Mouse (Mus musculus) kidney, postnatal 10 days (tissue): ENCODE measurements around the gene Nanos3.

Experiments
- DNase-seq: peaks from one replicate; pipeline ENCODE4 v3.0.0; 2021; ENCODE audit warnings: mixed read lengths

Nanos3 gene

GRCm38 (mm10) chr8:84185117-84185516 is at the start of gene Nanos3:
TSS of gene Nanos3 (minus strand) at chr8:84185217.
- no peak for DNase-seq

DNA sequence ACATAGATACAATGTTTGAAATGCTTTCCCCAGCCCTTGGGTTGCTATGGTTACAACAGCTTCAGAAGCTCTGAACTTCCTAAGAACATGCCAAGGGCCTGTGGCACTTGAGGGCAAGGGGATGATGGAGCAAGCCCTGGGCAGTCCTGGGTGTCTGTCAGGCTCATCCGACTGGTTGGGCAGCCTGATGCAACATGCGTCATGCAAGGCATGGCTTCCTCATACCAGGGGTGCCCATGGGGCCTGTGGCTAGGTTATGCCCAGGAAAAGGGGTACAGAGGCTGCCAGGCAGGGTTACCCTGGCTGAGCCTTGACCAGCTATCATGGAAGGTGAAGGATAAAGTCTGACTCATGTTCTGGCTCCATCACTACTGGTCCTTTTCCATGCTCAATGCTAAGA is 48.0 kb upstream of the Nanos3 start:
- DNase-seq: no peak

DNA sequence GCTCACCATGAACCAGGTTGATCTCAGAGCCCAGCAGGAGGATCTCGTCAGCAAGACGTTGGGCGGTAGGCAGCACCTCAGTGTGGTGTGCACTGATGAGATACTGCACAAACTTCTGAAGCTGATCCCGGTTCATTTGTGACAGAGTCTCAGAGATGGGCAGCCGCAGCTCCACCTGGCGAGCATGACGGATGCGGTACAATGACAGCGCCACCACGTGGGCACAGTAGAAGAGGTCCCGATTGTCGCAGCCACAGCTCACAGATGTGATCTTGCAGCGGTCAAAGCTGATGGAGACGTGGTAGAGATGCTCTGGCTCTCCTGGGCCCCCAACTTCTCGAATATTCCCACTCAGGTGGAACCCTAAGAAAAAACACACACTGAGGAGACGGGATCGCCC is 45.7 kb upstream of the Nanos3 start:
- DNase-seq: peak; percentile 32

DNA sequence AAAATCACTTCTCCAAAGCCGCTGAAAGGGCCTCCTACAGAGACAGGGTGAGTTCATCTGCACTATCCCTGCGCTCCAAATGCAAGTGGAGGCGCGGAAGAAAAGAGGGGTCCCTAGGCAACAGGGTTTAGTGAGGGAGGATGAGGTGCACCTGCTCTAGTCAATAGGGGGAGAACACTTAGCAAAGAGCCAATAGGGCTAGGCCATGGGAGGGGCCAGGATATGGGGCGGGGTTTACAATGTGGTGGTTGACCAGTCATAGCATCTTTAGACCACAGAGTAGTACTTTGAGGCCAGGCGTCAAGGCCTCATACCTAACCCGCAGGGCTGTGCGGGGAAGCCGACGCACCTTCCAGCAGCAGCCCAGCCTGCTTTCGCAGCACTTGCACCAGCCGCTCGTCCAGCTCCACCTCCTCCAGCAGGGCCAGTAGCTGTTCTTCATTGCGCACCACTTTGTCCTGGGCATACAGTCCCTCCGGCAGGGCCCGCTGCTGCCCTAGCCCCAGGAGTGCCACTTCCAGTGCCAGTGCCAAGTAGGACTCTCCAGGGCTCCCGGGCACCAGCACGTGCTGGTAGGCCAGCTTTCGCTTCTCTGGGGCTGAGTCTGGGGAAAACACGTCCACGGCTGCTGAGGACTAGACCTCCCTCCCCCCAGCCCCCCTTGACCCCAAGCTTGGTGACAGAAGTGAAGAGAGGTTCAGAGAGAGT is 38.5 kb upstream of the Nanos3 start:
- DNase-seq: no peak

DNA sequence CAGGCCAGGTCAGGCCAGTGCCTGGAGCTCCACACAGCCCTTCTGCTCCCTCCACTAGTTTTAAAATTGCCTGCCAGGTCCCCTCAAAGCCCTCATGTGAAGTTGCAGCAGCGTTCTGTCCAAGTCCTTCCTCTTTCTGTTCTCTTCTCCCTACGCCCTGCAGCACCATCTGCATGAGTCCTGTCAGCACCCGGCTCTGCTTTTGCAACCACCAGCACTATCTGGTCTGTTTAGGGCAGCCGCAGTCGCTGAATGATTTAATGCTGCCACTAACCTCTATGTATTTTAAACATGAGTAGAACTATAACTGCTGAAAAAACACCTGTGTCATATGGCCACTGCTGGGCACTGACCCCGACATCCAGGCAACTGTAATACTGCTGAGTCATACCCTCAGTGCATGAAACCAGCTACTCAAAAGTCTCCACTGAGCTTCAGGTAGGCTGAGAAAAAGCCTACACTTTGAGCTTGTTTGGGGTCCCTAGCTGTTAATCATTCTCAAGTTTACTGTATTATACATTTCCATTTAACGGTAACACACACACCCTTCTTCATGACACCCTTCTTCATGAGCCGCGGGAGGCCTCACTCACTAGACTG is 37.6 kb upstream of the Nanos3 start:
- no peak for DNase-seq

DNA sequence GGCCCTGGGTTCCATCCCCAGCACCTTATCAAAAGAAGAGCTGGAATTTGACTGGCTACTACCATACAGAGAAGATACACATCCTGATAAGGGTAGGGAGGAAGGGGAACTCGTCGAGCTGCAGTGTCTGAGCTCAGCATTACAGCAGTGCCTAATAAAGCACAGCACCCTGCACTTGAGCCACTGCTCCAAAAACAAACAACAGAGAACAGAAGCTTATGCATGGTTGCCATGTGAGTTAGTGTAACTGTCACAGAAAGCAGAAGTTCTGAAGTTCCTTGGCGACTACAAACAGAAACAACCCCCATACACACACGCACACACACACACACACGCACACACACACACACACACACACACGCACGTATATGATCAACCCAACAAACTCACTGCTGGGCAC is 35.1 kb upstream of the Nanos3 start:
- DNase-seq: no peak

GRCm38 (mm10) chr8:84218143-84218542 is 33.1 kb upstream of the Nanos3 start:
- DNase-seq: no peak

DNA sequence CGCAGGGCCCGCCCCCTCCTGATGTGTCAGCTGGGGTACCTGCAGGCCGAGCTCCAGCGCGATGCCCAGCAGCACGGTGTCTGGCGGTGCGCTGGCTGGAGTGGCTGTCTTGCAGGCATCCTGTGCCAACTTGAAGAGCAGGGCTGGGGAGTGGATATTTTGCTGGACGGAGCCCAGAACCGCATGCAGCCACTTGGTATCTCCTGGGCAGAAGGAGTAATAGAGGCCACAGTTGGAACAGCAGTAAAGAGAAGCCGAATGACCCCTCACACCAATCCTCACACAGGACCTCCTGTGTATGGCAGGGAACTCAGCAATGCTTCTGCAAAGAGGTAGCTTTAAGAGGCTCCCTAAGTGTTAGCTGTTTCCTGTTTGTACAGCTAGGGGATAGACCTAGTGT is 32.2 kb upstream of the Nanos3 start:
- DNase-seq: no peak

DNA sequence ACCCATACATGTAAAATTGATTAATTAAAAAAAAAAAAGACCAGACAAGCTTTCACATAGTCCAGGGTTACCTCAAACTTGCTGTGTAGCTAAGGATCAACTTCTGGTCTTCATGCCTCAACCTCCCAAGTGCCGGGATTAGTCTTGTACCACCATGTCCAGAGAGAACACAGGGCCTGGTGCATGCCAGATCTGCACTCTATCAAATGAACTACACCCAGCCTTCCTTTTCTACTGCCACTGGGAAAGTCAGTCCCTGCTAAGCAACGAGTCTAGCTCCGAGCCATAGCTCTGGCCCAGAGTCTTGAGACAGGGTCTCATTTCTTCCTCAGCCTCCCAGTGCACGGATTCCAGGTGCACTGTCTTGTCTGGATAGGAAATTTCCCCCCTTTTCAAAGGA is 28.3 kb upstream of the Nanos3 start:
- no peak for DNase-seq

DNA sequence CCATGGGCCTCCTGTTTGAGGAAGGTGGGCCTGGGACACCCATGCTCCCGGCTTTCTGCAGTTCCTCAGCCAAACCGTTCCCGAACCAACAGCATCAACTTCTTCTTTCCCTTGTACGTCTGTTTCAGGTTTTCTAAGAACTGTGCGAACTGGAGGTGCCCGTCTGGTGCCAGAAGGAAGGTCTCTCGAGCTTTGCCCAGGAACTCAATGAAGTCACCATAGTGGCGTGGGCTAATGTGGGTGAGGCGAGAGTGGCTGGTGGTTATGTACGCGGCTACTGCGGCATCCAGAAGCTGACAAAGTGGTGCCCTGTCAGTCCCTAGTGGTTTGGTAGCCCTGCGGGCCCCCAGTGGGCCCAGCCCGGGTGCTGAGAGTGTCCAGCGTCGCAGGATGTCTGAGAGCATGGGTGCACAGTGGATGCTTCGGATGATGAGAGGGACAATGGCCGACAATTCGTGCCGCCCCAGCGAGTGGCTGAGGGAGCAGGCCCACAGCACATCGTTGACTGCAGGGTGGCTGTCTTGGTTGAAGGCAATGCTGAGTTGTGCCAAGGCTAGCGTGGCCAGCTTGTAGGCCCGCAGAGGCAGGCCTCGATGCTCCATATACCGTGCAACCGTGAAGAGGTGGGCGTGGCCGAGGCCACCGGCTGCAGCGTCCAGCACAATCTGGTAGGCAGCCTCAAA is 27.0 kb upstream of the Nanos3 start:
- no peak for DNase-seq

DNA sequence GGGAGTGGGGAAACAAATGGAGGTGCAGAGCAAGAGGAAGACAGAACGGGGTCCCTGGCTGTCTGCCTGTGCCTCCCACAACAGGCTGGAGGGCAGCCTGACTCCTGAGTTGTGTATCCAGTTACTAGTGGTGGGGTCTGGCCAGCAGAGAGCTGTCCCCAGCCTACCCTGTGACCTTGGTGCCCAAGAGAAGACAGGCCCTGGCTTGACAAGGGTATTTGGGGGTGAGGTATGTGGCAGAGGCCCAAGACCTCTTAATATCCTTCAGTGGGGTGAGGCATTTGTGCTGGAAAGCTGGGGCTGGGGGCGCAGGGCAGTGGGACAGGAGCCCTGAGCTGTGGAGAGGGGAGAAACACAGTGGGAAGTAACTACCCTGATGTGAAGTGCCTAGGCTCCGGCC is 26.2 kb upstream of the Nanos3 start:
- DNase-seq: no peak

DNA sequence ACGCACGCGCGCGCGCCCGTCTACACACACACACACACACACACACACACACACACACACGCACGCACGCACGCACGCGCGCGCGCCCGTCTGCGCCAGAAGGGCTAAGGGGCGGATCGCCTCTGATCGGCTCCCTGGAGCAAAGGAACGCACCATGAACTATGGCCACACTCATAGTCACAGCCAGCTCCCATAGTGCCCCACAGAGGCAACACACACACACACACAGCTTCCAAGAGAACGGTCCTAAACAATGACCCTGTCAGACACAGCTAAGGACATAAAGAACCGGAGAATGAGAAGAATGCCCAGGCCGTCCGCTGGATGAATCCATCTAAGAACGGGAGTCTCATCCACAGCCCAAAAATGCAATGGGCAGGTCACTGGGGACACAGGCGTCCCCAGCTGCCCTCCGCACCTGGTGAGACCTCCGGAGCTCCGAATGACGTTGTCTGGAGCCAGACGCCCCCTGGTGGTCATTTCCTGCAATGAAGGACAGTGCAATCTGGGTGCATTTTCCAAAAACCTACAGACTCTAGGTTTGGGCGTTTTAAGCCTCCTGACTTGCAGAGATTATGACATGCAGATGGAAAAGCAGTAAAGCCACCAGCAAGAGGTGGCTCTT is 25.3 kb upstream of the Nanos3 start:
- peak; percentile 92 for DNase-seq

GRCm38 (mm10) chr8:84208381-84209380 is 23.7 kb upstream of the Nanos3 start:
- peak; percentile 74 for DNase-seq

- peak; percentile 85 for DNase-seq
Measured at GRCm38 (mm10) chr8:84207811-84208210, 22.8 kb upstream of the Nanos3 start.

DNA sequence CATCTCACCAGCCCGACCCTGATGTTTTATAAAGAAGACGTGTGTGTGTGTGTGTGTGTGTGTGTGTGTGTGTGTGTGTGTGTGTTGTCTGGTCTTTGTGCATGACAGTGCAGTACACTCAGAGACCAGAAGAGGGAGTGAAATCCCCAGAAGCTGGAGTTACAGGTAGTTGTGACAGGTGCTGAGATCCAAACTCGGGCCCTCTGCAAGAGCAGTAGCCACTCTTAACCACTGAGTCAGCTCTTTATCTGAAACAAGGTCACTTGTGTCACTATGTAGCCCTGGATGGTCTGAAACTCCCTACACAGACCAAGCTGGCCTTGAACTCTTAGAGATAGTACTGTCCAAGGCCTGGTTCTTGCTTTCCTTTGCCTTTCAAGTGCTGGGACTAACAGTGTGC is 21.6 kb upstream of the Nanos3 start:
- DNase-seq: no peak

- no peak for DNase-seq
Measured at GRCm38 (mm10) chr8:84205073-84205472, 20.1 kb upstream of the Nanos3 start.

DNA sequence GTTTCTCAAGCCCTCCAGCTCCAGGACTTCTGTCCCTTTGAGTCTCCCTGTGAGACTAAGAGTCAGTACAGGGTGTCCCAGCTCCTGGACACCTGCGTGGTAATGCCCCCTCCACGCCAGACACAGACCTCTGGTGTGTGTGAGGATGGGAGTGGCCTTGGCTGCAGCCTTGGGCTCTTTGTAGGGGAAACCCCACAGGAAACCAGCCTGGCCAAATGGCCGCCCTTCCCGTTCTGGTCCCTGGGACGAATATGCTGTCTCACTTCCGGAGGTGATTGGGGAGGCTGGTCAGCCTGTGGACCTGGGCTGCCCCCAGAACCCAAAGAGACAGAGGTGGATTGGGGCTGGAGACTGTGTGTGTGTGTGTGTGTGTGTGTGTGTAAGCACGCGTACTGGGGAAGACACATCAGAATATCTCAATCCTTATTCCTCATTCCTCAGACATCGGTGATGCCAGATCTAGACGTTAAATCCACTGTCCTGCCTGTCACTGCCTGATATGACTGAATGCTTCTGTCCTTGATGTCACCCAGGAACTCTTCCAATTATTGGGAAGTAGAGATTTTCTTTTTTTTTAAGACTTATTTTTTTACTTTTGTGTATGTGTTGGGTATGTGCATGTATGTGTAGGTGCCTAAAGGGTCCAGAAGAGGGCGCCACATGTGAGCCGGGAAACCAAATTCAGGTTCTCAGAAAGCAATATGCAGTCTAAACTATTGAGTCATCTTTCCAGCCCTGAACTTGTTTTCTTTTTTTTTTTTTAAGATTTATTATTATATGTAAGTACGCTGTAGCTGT is 19.2 kb upstream of the Nanos3 start:
- peak; percentile 84 for DNase-seq

- peak; percentile 93 for DNase-seq
Measured at GRCm38 (mm10) chr8:84202938-84203917, 18.2 kb upstream of the Nanos3 start.

DNA sequence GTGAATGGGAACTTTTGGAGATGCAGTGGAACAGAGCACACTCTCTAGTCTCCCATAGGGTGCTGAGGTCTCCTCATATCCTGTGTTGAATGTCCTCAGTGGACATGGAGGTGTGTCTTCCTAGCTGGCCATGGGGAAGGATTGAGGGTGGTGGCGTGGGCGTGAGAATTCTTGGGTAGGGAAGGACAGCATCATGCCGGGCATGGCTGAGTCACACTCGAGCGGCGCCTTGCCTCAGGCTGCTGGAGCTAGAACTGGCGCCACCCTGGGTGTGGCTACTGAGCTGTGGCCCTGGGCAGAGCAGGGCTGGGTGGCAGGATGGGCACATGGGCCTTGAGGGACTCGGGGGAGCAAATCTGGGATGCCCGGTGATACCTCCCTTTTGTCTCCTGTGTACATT is 17.4 kb upstream of the Nanos3 start:
- peak; percentile 70 for DNase-seq

DNA sequence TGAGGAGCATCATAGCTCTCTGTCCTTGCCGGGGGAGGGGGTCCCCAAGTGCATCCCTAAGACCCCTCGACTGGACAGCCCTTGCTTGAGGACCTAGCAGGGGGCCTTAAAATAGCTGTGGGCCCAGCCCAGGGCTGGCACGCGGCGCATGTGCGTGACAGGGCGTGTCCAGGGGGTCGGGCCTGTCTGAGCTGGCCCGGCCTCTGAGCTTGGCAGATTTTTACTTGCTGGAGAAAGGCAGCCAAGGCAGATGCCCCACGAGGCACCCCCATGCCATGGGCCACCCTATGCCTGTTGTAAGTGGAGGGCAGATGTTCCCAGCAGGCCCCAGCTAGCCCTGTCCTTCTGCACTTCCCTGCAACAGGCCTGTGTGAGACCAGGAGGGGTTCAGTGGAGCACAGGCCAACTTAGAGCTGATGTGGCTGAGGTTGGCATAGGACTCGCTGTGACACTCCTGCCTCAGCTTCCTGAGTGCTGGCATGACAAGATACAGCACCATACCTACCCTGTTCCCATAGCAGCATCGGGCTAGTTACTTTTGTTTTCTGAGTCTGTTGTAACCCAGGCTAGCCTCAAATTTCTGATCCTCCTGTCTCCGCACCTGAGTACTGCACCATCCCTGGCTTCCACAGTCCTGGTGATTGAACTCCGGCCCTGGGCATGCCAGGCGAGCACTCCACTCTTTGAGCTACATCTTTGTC is 16.7 kb upstream of the Nanos3 start:
- DNase-seq: peak; percentile 81
